Mouse (Mus musculus) hindbrain, embryonic 12.5 days (tissue): ENCODE data around the gene Gm10644. TPM values are rescaled to one million over a fixed set of nuclear protein-coding genes. Genes with fewer than 3 reads are reported as not detected.

Source experiments
- ATAC-seq: fragments of 200-750 bp; cut with Nextera tagmentation; 2 replicates; pipeline ENCODE4 v1.8.0; 2017; ENCODE audit warnings: moderate TSS enrichment; ENCODE audit not compliant: low FRiP score
- H3K27ac ChIP-seq: fragments of 300-500 bp; sonication (generic); 2 replicates; pipeline ENCODE4 v1.5.1; 2016; ENCODE audit warnings: mild to moderate bottlenecking
- H3K27me3 ChIP-seq: fragments of 300-500 bp; sonication (generic); 2 replicates; pipeline ENCODE4 v1.6.1; 2016; ENCODE audit warnings: mild to moderate bottlenecking
- H3K36me3 ChIP-seq: fragments of 300-500 bp; sonication (generic); 2 replicates; pipeline ENCODE4 v1.6.1; 2016; ENCODE audit warnings: mild to moderate bottlenecking
- H3K4me1 ChIP-seq: fragments of 300-500 bp; sonication (generic); 2 replicates; pipeline ENCODE4 v1.6.1; 2016
- H3K4me2 ChIP-seq: fragments of 300-500 bp; sonication (generic); replicated peaks from 2 replicates; pipeline ENCODE4 v1.6.1; 2016; ENCODE audit warnings: mild to moderate bottlenecking
- H3K4me3 ChIP-seq: fragments of 300-500 bp; sonication (generic); 2 replicates; pipeline ENCODE4 v1.5.1; 2016; ENCODE audit warnings: mild to moderate bottlenecking
- H3K9ac ChIP-seq: fragments of 300-500 bp; sonication (generic); 2 replicates; pipeline ENCODE4 v1.6.1; 2016; ENCODE audit warnings: mild to moderate bottlenecking, moderate library complexity
- H3K9me3 ChIP-seq: fragments of 300-500 bp; sonication (generic); replicated peaks from 2 replicates; pipeline ENCODE4 v1.6.1; 2016; ENCODE audit warnings: mild to moderate bottlenecking
- WGBS: fragments of 180-500 bp; shearing (Covaris S2); methylation state at CpG from one replicate; pipeline ENCODE4 v1.1.7; 2016; 5-methylcytosine and 5-hydroxymethylcytosine counted together
- polyA plus RNA-seq: library from polyadenylated mRNA; unstranded; fragments of >200 nt; fragmentation: Nextera tagmentation; extraction: Ambion mirVana; gene quantifications from 2 replicates; pipeline ENCODE4 v1.2.1, GENCODE M21; 2016

Gm10644 gene
- polyA plus RNA-seq, 1 experiment from 2014 or later = 1.0 TPM

DNA sequence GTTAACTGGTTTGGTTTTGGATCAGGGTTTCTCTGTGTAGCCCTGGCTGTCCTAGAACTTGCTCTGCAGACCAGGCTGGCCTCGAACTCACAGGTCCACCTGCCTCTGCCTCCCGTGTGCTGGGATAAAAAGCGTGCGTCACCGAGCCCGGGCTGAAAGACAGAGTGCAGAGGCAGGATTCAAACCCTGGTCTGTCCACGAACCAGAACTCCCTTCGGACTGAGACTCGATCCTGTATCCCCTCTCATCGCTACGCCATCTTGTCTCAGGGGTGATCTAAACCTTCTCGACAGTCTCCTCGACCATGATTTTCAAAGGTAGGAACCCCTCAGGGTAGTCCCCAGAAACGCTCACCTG is 278 bp downstream of the Gm10644 start:
- peaks cover 16% of the 10 kb centered on the region for H3K4me1 ChIP-seq
- H3K4me3 ChIP-seq = peak overlapping the region; percentile 50
- under 1% methylated on average over 14 of the region's 14 CpGs for whole genome bisulfite sequencing
- H3K4me2 ChIP-seq = peak overlapping the region; percentile 92
- H3K9ac ChIP-seq = peak overlapping the region; percentile 33
- peak overlapping the region; percentile 50; the same call in 1 of the 2 replicates for H3K27ac ChIP-seq
- ATAC-seq = no peak
- no peaks in the 10 kb centered on the region for H3K27me3 ChIP-seq
- no peaks in the 10 kb centered on the region for H3K9me3 ChIP-seq
- H3K36me3 ChIP-seq = no peaks in the 10 kb centered on the region

- H3K36me3 ChIP-seq = no peaks in the 10 kb centered on the region
- H3K27me3 ChIP-seq = no peaks in the 10 kb centered on the region
- H3K4me3 ChIP-seq = no peak overlapping the region
- H3K4me1 ChIP-seq = no peaks in the 10 kb centered on the region
- H3K9ac ChIP-seq = no peak overlapping the region
- H3K27ac ChIP-seq = no peak overlapping the region
- ATAC-seq = no peak
- WGBS = 79% methylated on average over 3 of the region's 3 CpGs
- H3K4me2 ChIP-seq = no peak overlapping the region
- no peaks in the 10 kb centered on the region for H3K9me3 ChIP-seq
Observed at GRCm38 (mm10) chr8:83945540-83945939, 9.5 kb downstream of the Gm10644 start.

GRCm38 (mm10) chr8:83942446-83942845 is 12.6 kb downstream of the Gm10644 start:
- Histone ChIP-seq H3K4me1 (no peaks in the 10 kb centered on the region), H3K9ac (no peak overlapping the region), H3K4me3 (no peak overlapping the region), H3K27me3 (no peaks in the 10 kb centered on the region), H3K9me3 (no peaks in the 10 kb centered on the region), H3K36me3 (peaks cover 25% of the 10 kb centered on the region), H3K4me2 (no peak overlapping the region), H3K27ac (no peak overlapping the region)
- ATAC-seq = no peak
- WGBS = 89% methylated on average over 1 of the region's 1 CpGs

GRCm38 (mm10) chr8:83941066-83941677 is 13.8 kb downstream of the Gm10644 start:
- ATAC-seq = no peak
- Histone ChIP-seq H3K27ac (no peak overlapping the region), H3K4me3 (no peak overlapping the region), H3K9me3 (no peaks in the 10 kb centered on the region), H3K36me3 (peaks cover 37% of the 10 kb centered on the region), H3K4me2 (no peak overlapping the region), H3K4me1 (no peaks in the 10 kb centered on the region), H3K27me3 (no peaks in the 10 kb centered on the region), H3K9ac (no peak overlapping the region)
- 72% methylated on average over 6 of the region's 6 CpGs for WGBS

DNA sequence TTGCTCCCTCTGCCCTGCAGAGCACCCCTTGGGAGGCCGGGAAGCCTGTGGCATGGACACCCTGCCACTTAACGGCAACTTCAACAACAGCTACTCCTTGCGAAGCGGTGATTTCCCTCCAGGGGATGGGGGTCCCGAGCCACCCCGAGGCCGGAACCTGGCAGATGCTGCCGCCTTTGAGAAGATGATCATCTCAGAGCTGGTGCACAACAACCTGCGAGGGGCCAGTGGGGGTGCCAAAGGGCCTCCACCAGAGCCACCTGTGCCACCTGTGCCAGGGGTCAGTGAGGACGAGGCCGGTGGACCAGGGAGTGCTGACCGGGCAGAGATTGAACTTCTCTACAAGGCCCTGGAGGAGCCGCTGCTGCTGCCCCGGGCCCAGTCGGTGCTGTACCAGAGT is 16.7 kb downstream of the Gm10644 start:
- no peaks in the 10 kb centered on the region for H3K9me3 ChIP-seq
- H3K4me1 ChIP-seq = no peaks in the 10 kb centered on the region
- 94% methylated on average over 15 of the region's 15 CpGs for WGBS
- no peak overlapping the region for H3K9ac ChIP-seq
- H3K27ac ChIP-seq = no peak overlapping the region
- no peaks in the 10 kb centered on the region for H3K27me3 ChIP-seq
- H3K36me3 ChIP-seq = peaks cover 66% of the 10 kb centered on the region
- H3K4me2 ChIP-seq = no peak overlapping the region
- no peak overlapping the region for H3K4me3 ChIP-seq
- no peak for ATAC-seq

DNA sequence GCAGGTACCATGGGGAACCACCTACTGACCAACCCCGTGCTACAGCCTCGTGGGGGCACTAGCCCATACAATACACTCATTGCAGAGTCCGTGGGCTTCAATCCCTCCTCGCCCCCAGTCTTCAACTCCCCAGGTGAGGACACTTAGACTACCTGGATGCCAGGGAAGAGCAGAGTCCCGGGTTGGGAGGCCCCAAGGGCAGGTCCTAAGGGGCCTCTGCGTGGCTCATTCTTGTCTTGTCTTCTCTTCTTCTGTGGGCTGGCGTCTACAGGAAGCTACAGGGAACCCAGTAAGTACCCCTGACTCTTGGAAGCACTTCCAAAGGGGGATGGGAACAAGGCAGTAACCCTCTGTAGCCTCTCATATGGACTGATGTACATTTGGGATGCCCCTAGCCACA is 17.4 kb downstream of the Gm10644 start:
- no peak for ATAC-seq
- 83% methylated on average over 7 of the region's 7 CpGs for WGBS

GRCm38 (mm10) chr8:83935435-83935834 is 19.6 kb downstream of the Gm10644 start:
- Histone ChIP-seq H3K27ac (no peak overlapping the region), H3K4me2 (no peak overlapping the region), H3K4me1 (no peaks in the 10 kb centered on the region), H3K9ac (no peak overlapping the region), H3K4me3 (no peak overlapping the region), H3K27me3 (no peaks in the 10 kb centered on the region), H3K36me3 (peaks cover 95% of the 10 kb centered on the region), H3K9me3 (no peaks in the 10 kb centered on the region)
- 87% methylated on average over 8 of the region's 8 CpGs for WGBS
- ATAC-seq = no peak

More for the DNA sequence above, 17.4 kb downstream of the Gm10644 start:
- no peaks in the 10 kb centered on the region for H3K4me1 ChIP-seq
- H3K27me3 ChIP-seq = no peaks in the 10 kb centered on the region
- H3K36me3 ChIP-seq = peaks cover 73% of the 10 kb centered on the region
- H3K9ac ChIP-seq = no peak overlapping the region
- no peaks in the 10 kb centered on the region for H3K9me3 ChIP-seq
- no peak overlapping the region for H3K4me2 ChIP-seq
- no peak overlapping the region for H3K4me3 ChIP-seq
- H3K27ac ChIP-seq = no peak overlapping the region

DNA sequence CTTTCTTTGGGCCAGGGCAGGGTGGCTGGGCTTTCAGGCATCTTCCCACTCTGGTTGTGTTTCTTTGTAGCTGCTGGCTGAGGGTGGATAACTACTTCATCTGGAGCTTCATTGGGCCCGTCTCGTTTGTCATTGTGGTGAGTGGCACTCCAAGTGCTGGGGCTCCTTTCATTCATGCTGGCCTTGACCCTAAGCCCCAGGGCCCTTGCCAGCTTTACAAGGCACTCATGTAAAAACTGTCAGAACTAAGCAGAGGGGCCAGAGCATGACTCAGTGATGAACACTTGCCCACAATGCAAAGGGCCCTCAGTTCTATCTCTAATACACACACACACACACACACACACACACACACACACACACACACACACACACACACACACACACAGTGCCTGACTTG is 20.0 kb downstream of the Gm10644 start:
- Histone ChIP-seq H3K9me3 (no peaks in the 10 kb centered on the region), H3K9ac (no peak overlapping the region), H3K27ac (no peak overlapping the region), H3K4me3 (no peak overlapping the region), H3K27me3 (no peaks in the 10 kb centered on the region), H3K4me2 (no peak overlapping the region), H3K4me1 (no peaks in the 10 kb centered on the region), H3K36me3 (peaks cover 97% of the 10 kb centered on the region)
- no peak for ATAC-seq
- WGBS = 73% methylated on average over 2 of the region's 2 CpGs

GRCm38 (mm10) chr8:83934222-83934621 is 20.8 kb downstream of the Gm10644 start:
- no peak overlapping the region for H3K9ac ChIP-seq
- ATAC-seq = no peak
- H3K4me1 ChIP-seq = no peaks in the 10 kb centered on the region
- WGBS = 86% methylated on average over 5 of the region's 5 CpGs
- H3K27ac ChIP-seq = no peak overlapping the region
- H3K4me2 ChIP-seq = no peak overlapping the region
- H3K9me3 ChIP-seq = no peaks in the 10 kb centered on the region
- H3K4me3 ChIP-seq = no peak overlapping the region
- H3K36me3 ChIP-seq = peaks cover 100% of the 10 kb centered on the region
- no peaks in the 10 kb centered on the region for H3K27me3 ChIP-seq

- no peaks in the 10 kb centered on the region for H3K4me1 ChIP-seq
- 69% methylated on average over 7 of the region's 7 CpGs for WGBS
- ATAC-seq = no peak
- H3K4me3 ChIP-seq = no peak overlapping the region
- H3K27ac ChIP-seq = no peak overlapping the region
- H3K9me3 ChIP-seq = no peaks in the 10 kb centered on the region
- H3K36me3 ChIP-seq = peaks cover 92% of the 10 kb centered on the region
- H3K27me3 ChIP-seq = no peaks in the 10 kb centered on the region
- H3K4me2 ChIP-seq = no peak overlapping the region
- no peak overlapping the region for H3K9ac ChIP-seq
Observed at GRCm38 (mm10) chr8:83926266-83926665, 28.7 kb downstream of the Gm10644 start.

GRCm38 (mm10) chr8:83924585-83924984 is 30.4 kb downstream of the Gm10644 start:
- H3K4me2 ChIP-seq = no peak overlapping the region
- 87% methylated on average over 5 of the region's 5 CpGs for WGBS
- ATAC-seq = no peak
- no peak overlapping the region for H3K27ac ChIP-seq
- H3K9ac ChIP-seq = no peak overlapping the region
- no peaks in the 10 kb centered on the region for H3K9me3 ChIP-seq
- no peak overlapping the region for H3K4me3 ChIP-seq
- peaks cover 90% of the 10 kb centered on the region for H3K36me3 ChIP-seq
- no peaks in the 10 kb centered on the region for H3K4me1 ChIP-seq
- H3K27me3 ChIP-seq = no peaks in the 10 kb centered on the region

- Histone ChIP-seq H3K9ac (no peak overlapping the region), H3K4me2 (no peak overlapping the region), H3K4me1 (no peaks in the 10 kb centered on the region), H3K4me3 (no peak overlapping the region), H3K9me3 (no peaks in the 10 kb centered on the region), H3K36me3 (peaks cover 85% of the 10 kb centered on the region), H3K27me3 (no peaks in the 10 kb centered on the region), H3K27ac (no peak overlapping the region)
- WGBS = 94% methylated on average over 8 of the region's 8 CpGs
- no peak for ATAC-seq
Observed at GRCm38 (mm10) chr8:83922727-83923126, 32.3 kb downstream of the Gm10644 start.

GRCm38 (mm10) chr8:83921558-83921957 is 33.4 kb downstream of the Gm10644 start:
- H3K36me3 ChIP-seq = peaks cover 83% of the 10 kb centered on the region
- no peak; the same call in 1 of the 2 replicates for ATAC-seq
- H3K4me3 ChIP-seq = no peak overlapping the region
- H3K27me3 ChIP-seq = no peaks in the 10 kb centered on the region
- H3K4me2 ChIP-seq = no peak overlapping the region
- no peak overlapping the region for H3K9ac ChIP-seq
- no peaks in the 10 kb centered on the region for H3K4me1 ChIP-seq
- WGBS = 74% methylated on average over 3 of the region's 3 CpGs
- no peak overlapping the region; the same call in 1 of the 2 replicates for H3K27ac ChIP-seq
- H3K9me3 ChIP-seq = no peaks in the 10 kb centered on the region
